Mouse (Mus musculus) left cerebral cortex, postnatal 36 days (tissue): ENCODE results near the gene Prdm11. TPM values are rescaled to one million over a fixed set of nuclear protein-coding genes. Genes with fewer than 3 reads are reported as not detected.

ENCODE experiments used
- DNase-seq, 2 experiments: peaks; one replicate each; pipeline ENCODE4 v3.0.0; 2021 to 2022; ENCODE audit warnings: low spot score in 2 of 2, mixed read lengths in 1 of 2
- intact Hi-C: fragments of 180-260 bp; cut with DNase I; formaldehyde crosslinking; loops from one replicate; pipeline ENCODE4 v1.15.1; 2025
- total RNA-seq, 2 experiments: library from RNA; stranded (reverse); gene quantifications; 2 replicates each; pipeline ENCODE4 v1.2.3; 2021

Prdm11 gene
- total RNA-seq, 2 experiments from 2014 or later: 21.0 to 25.1 TPM

GRCm38 (mm10) chr2:93015041-93015440, 30.9 kb downstream of the Prdm11 start:
- DNase-seq: no peak
- intact Hi-C loops: no loop called here

GRCm38 (mm10) chr2:93014093-93014937, 31.7 kb downstream of the Prdm11 start:
- peak in 1 of 2 experiments; percentile 27 for DNase-seq
- intact Hi-C loops: no loop called here

GRCm38 (mm10) chr2:93013415-93014092, 32.4 kb downstream of the Prdm11 start:
- DNase-seq: no peak
- intact Hi-C loops: no loop called here

DNA sequence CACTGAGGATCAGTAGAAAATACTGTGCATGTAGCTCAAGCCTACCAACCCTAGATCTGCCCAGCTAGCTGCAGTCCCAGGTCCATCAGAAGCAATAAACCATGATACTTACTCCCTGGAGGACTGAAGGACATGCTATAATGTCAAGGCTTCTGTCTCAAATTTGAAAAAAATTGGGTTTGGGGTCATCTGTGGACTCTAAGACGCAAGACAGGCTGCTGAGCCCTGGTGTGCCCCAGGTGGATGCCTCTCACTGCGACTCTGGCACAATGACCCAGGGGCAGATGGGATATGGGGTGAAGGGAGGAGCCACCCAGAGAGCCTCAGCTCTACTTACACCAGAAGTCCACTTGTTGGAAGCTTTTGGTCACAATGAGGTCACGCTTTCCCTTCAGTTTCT, 33.0 kb downstream of the Prdm11 start:
- no peak for DNase-seq
- intact Hi-C loops: no loop called here

- intact Hi-C loops: no loop called here
- no peak for DNase-seq
These were observed 34.0 kb downstream of the Prdm11 start for GRCm38 (mm10) chr2:93011933-93012332.

DNA sequence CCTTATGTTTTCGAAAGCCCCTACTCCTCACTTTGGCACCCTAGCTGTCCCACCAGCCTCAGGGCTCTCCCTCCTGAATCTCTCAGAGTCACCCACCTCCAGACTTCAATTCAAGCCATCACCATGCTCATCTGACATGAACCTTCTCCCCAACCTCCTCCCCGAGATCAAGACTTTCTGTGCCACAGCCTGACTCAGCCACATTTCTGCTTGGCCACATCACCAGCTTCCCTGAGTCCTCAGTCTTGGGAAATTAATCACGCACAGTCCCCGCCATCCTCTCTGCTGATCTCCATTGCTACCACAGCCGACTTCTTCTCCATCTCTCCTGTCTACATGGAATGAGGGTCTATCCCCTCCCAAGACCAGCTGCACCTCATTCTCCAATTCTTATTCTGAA, 34.5 kb downstream of the Prdm11 start:
- no peak for DNase-seq
- intact Hi-C loops: no loop called here

DNA sequence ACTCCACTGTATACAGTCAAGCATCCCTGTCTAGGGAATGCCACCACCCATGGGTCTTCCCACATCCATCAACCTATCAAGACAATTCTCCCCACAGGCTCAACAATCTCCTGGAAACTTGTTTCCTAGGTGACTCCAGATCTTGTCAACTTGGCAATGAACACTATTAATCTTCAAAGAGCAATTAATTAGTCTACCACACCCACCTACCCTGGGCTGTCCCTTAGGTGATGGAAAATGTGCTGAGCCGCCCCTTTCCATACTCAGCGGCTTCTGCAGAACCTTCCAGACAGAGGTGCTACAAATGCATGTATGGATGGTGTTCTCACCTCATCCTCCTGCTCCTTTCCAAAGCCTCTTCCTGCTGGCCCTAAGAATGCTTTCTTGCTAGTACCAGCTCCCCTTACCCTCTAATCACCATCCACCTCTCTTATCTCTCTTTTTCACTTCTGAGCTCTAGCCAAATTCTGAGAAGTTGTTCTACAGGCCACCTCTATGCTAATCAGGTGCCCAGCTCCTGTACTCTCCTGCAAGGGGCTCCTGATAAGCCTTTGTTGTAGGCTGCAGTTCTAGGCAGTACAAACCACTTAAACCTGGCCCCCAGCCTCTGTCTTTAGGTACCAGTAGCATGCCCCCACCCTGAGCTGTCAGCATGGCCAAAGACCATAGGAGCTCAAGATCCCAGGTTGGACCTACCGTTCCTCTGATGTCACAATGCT, 37.8 kb downstream of the Prdm11 start:
- intact Hi-C loops: no loop called here
- DNase-seq: no peak

GRCm38 (mm10) chr2:93005028-93005427, 40.9 kb downstream of the Prdm11 start:
- no peak for DNase-seq
- intact Hi-C loops: no loop called here

DNA sequence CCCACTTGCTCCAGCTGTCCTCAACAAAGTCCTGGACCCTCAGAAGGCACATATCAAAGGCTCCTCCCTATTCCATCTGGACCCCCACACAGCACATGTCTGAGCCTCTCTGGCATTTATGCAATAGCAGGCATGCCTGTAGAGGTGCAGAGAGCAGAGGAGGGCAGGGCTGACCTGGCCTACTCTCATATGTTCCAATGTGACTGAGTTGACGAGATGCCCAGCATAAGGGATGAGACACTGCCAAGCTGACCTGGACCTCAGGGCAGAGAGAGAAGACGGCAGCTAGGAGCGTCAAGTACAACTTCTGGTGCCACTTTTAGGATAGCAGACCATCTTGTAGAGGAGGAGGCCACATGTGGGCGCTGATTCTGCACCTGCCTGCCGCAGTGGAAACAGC, 54.0 kb downstream of the Prdm11 start:
- intact Hi-C loops: no loop called here
- DNase-seq: no peak

GRCm38 (mm10) chr2:92989593-92989992, 56.4 kb downstream of the Prdm11 start:
- DNase-seq: no peak
- intact Hi-C loops: no loop called here

GRCm38 (mm10) chr2:92987901-92988631, 57.9 kb downstream of the Prdm11 start:
- DNase-seq: peak; percentile 57 to 66
- intact Hi-C loops: no loop called here

DNA sequence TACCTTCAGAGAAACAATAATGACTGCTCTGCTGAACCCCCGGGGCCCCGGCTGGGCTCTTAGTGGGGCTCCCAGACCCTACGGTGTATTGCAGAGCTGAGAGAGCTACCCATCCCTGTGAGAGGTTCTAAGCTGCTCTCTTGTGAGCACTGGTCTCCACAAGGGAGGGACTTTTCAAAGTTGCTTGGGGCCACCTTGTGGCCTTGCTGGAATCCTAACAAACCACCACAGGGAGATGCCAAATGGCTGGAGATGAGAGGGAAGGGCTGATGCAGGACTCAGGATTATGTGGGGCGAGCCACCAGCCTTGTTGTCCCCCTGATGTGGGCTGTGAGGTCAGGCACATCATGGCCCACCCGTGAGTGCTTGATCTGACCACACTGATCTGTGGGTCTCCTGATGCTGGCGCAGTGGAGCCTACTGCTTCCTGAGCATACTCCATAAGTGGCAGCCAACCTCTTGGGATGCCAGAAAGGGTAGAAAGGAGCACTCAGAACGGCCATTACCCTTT, 58.8 kb downstream of the Prdm11 start:
- no peak for DNase-seq
- intact Hi-C loops: no loop called here

- no peak for DNase-seq
- intact Hi-C loops: no loop called here
These were observed 60.4 kb downstream of the Prdm11 start for GRCm38 (mm10) chr2:92985600-92985999.

- no peak for DNase-seq
These were observed 60.8 kb downstream of the Prdm11 start for GRCm38 (mm10) chr2:92985171-92985570.

GRCm38 (mm10) chr2:92984321-92985108, 61.5 kb downstream of the Prdm11 start:
- intact Hi-C loops: no loop called here
- no peak for DNase-seq

More at GRCm38 (mm10) chr2:92985171-92985570, 60.8 kb downstream of the Prdm11 start:
- intact Hi-C loops: no loop called here

GRCm38 (mm10) chr2:92983273-92983620, 62.7 kb downstream of the Prdm11 start:
- no peak for DNase-seq
- intact Hi-C loops: no loop called here

DNA sequence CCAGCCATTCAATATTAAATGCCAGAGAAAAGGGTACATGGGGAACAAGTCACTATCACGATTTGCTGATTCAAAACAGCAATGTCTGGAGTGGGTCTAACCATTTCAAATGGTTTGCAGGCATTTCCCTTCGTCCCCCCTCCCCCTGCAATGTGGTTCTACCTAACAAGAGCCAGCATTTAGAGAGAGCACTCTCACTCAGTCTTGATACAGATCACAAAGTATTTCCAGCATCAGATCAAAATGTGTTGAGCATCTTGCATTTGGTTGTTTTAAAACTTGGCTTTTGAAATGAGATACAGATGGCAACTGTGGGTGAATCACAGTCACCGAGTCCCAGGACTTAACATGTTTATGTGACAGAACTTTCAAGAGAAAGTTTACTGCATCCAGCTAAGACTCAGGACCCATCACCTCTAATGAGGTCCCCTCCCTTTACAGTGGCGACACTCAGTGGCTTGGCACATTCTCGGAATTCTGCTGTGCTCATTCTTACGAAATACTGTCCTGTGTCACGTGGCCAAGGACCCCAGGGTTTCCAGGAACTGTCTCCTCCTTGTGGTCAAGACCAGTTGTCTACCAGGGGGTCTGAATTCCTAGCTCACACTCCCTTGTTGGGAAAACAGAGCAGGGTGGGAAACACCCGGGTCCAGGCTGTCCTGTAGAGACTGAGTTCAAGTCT, 63.2 kb downstream of the Prdm11 start:
- DNase-seq: no peak
- intact Hi-C loops: no loop called here

GRCm38 (mm10) chr2:92980165-92980564, 65.8 kb downstream of the Prdm11 start:
- DNase-seq: no peak

More at GRCm38 (mm10) chr2:92980165-92980564, 65.8 kb downstream of the Prdm11 start:
- intact Hi-C loops: no loop called here
